Mouse (Mus musculus) ES-E14 (cell line): ENCODE measurements around the gene Hes7.

ENCODE experiments used
- MAFK ChIP-seq: IDR thresholded peaks from 2 replicates; pipeline ENCODE4 v1.6.1; 2014; ENCODE audit warnings: mild to moderate bottlenecking, low read depth, low read length, inconsistent platforms; ENCODE audit not compliant: insufficient read depth
- ZC3H11A ChIP-seq: IDR thresholded peaks from 2 replicates; pipeline ENCODE4 v1.6.1; 2012; ENCODE audit warnings: low read depth, mild to moderate bottlenecking, inconsistent platforms, low read length, borderline replicate concordance
- ZNF384 ChIP-seq: IDR thresholded peaks from 2 replicates; pipeline ENCODE4 v1.6.1; 2012; ENCODE audit warnings: low read depth, low read length, inconsistent platforms

DNA sequence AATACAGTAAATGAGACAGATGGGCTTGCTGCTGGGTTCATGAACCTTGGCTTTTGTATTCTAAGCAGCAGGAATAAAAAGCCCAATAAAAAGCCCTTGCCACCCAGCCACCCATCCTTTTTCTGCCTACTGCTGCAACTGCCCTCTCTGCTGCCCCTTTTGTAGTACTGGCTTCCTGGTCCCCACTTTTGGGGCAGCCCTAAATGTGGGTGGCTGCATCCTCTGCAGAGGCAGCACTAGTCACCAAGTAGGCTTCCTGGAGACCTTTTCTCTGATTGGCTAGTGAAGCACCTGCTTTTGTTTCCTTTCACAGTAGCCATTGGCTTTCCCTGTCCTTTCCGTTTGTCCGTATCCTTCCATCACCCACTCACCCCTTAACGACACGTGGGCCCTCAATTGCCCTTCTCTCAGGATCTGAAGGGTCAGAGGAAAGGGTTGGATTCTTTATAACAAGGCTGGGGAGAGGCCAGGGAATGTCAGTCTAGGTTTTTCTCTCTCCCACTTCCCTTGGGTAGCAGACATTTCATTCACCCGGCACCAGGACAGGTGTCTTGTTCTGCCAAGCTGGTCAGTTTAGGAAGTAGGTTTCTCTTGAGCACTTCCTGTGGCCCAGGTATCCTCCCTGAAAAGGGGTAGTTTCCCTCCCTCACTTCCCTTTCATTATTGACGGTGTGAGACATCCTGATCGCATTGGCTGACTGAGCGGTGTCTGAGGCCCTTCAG is 22.0 kb upstream of the Hes7 start:
- TF ChIP-seq ZC3H11A (no peak), ZNF384 (no peak), MAFK (no peak)
